Mouse (Mus musculus) liver, postnatal 0 days (tissue): Measurements from ENCODE around the gene Orc5. TPM values are rescaled to one million over a fixed set of nuclear protein-coding genes. Genes with fewer than 3 reads are reported as not detected.
"Not testable (repeated sequence)": the region's sequence is repeated elsewhere in the genome, so short reads cannot be mapped to it uniquely, and the experiment has no call there.

ENCODE experiments used
- ATAC-seq: fragments of 200-750 bp; cut with Nextera tagmentation; 2 replicates; pipeline ENCODE4 v1.8.0; 2017; ENCODE audit warnings: mild to moderate bottlenecking, moderate library complexity
- DNase-seq: peaks from one replicate; pipeline ENCODE4 v3.0.0-alpha.2; 2016
- H3K27ac ChIP-seq: fragments of 300-500 bp; sonication (generic); 2 replicates; pipeline ENCODE4 v1.5.1; 2014; ENCODE audit warnings: antibody characterized with exemption, moderate library complexity, mild to moderate bottlenecking, low read depth
- H3K27me3 ChIP-seq: fragments of 300-500 bp; sonication (generic); 2 replicates; pipeline ENCODE4 v1.6.1; 2014; ENCODE audit warnings: low read length, control low read depth, mixed read lengths; ENCODE audit not compliant: insufficient read depth
- H3K36me3 ChIP-seq: fragments of 300-500 bp; sonication (generic); replicated peaks from 2 replicates; pipeline ENCODE4 v1.6.1; 2014; ENCODE audit warnings: mild to moderate bottlenecking, control low read depth, low read length, moderate library complexity, mixed read lengths; ENCODE audit not compliant: insufficient read depth
- H3K4me1 ChIP-seq: fragments of 300-500 bp; sonication (generic); 2 replicates; pipeline ENCODE4 v1.6.1; 2014; ENCODE audit warnings: antibody characterized with exemption, mild to moderate bottlenecking, control low read depth; ENCODE audit not compliant: insufficient read depth
- H3K4me2 ChIP-seq: fragments of 300-500 bp; sonication (generic); 2 replicates; pipeline ENCODE4 v1.6.1; 2014; ENCODE audit warnings: low read depth, mild to moderate bottlenecking, low read length, moderate library complexity, mixed read lengths
- H3K4me3 ChIP-seq: fragments of 300-500 bp; sonication (generic); 2 replicates; pipeline ENCODE4 v1.5.1; 2014; ENCODE audit warnings: low read depth, low read length
- H3K9ac ChIP-seq: fragments of 300-500 bp; sonication (generic); replicated peaks from 2 replicates; pipeline ENCODE4 v1.6.1; 2014; ENCODE audit warnings: mild to moderate bottlenecking, moderate library complexity
- H3K9me3 ChIP-seq: fragments of 300-500 bp; sonication (generic); 2 replicates; pipeline ENCODE4 v1.6.1; 2016; ENCODE audit warnings: mild to moderate bottlenecking, control low read depth, low read length, mixed read lengths
- CTCF ChIP-seq: sonication (generic); IDR thresholded peaks from 2 replicates; pipeline ENCODE4 v1.5.1; 2016; ENCODE audit warnings: antibody characterized with exemption, low read depth
- EP300 ChIP-seq: IDR thresholded peaks from 2 replicates; pipeline ENCODE4 v1.6.1; 2016; ENCODE audit warnings: antibody characterized with exemption, low read depth, mild to moderate bottlenecking
- WGBS: fragments of 180-500 bp; shearing (Covaris S2); extraction: QIAGEN DNeasy Blood & Tissue Kit; methylation state at CpG from one replicate; pipeline ENCODE4 v1.1.7; 2014; ENCODE audit not compliant: insufficient replicate concordance; 5-methylcytosine and 5-hydroxymethylcytosine counted together
- polyA plus RNA-seq: library from polyadenylated mRNA; unstranded; fragments of >200 nt; fragmentation: Nextera tagmentation; extraction: Ambion mirVana; gene quantifications from 2 replicates; pipeline ENCODE4 v1.2.1, GENCODE M21; 2015

Orc5 gene
- polyA plus RNA-seq, 1 experiment from 2014 or later: 26.3 TPM

DNA sequence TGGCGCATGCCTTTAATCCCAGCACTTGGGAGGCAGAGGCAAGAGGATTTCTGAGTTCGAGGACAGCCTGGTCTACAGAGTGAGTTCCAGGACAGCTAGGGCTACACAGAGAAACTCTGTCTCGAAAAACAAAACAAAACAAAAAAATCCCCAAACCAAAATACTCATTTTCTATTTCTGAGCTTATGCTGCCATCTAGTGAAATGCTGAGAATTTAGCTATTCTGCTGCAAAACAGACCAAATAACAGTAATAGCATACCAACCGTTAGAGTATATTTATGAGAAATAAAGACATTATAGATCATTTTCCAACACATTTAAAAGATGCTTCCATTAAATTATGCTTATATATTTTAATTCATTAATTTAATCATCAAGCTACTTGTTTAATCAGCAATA, 34.5 kb downstream of the Orc5 start:
- H3K9ac ChIP-seq, H3K27me3 ChIP-seq, H3K4me2 ChIP-seq, H3K4me3 ChIP-seq, H3K4me1 ChIP-seq, H3K9me3 ChIP-seq, H3K27ac ChIP-seq, DNase-seq, ATAC-seq: not testable (repeated sequence)
- peak; percentile 33 for TF ChIP-seq CTCF
- H3K36me3 ChIP-seq: peaks cover 19% of the 10 kb centered on the region
- WGBS: 81% methylated on average over 4 of the region's 4 CpGs

DNA sequence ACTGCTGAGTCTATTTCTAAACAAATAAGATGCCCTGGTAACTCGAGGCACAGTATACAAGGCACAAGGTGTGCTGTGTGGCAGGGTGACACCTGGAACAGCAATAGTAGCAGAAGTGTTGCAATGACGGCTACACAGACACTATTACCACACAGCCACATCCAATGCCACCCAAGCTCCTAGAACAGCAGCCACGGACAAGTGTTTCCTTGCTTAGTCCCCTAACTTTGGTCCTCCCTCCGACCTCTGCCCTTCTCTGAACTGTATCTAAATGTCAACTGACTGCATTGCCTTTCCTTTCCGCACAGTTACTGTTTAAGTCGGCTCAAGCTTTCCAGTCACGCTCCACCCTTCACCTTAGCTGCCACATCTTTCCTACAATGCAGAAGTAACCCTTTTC, 36.0 kb downstream of the Orc5 start:
- not testable (repeated sequence) for H3K9me3 ChIP-seq, DNase-seq, H3K27ac ChIP-seq, H3K27me3 ChIP-seq, H3K4me3 ChIP-seq, H3K4me1 ChIP-seq, H3K9ac ChIP-seq, H3K4me2 ChIP-seq
- H3K36me3 ChIP-seq: peaks cover 15% of the 10 kb centered on the region
- no CpG with 5 or more reads among the region's 7 CpGs for WGBS
- peak; percentile 76 for ATAC-seq

DNA sequence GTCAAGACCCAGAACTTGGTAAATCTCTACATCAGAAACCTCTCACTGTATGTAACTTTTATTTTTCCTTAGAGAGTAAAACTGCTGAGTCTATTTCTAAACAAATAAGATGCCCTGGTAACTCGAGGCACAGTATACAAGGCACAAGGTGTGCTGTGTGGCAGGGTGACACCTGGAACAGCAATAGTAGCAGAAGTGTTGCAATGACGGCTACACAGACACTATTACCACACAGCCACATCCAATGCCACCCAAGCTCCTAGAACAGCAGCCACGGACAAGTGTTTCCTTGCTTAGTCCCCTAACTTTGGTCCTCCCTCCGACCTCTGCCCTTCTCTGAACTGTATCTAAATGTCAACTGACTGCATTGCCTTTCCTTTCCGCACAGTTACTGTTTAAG, 37.6 kb downstream of the Orc5 start:
- not testable (repeated sequence) for H3K4me1 ChIP-seq, H3K36me3 ChIP-seq, H3K27ac ChIP-seq, DNase-seq, H3K9ac ChIP-seq, H3K4me3 ChIP-seq, H3K9me3 ChIP-seq, H3K4me2 ChIP-seq, H3K27me3 ChIP-seq
- peak; percentile 83 for ATAC-seq
- WGBS: no CpG with 5 or more reads among the region's 5 CpGs

DNA sequence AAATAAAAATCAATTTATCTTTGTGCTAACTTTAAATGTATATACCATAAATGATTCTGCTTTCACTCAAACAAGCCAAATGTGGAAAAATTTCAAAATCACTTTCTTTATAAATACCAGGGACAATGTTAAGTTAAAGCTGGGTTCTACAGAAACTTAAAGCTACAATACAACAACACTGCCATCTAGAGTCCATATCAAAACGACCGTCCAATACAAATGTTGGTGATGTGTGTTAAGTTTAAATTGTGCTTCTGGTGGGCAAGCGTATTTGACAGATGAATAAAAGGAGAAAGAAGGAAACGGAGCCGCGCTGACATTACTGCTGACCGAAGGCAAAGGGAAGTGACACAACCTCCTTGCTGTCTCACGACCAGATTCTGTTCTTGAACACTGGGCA, 38.4 kb downstream of the Orc5 start:
- Histone ChIP-seq H3K4me3 (no peak overlapping the region), H3K27ac (no peak overlapping the region), H3K4me1 (no peaks in the 10 kb centered on the region), H3K36me3 (peaks cover 13% of the 10 kb centered on the region), H3K4me2 (no peak overlapping the region), H3K9ac (no peak overlapping the region), H3K9me3 (no peaks in the 10 kb centered on the region), H3K27me3 (no peaks in the 10 kb centered on the region)
- DNase-seq: no peak
- WGBS: 53% methylated on average over 8 of the region's 8 CpGs
- ATAC-seq: no peak
- no peak for TF ChIP-seq EP300
- TF ChIP-seq CTCF: peak; percentile 63

DNA sequence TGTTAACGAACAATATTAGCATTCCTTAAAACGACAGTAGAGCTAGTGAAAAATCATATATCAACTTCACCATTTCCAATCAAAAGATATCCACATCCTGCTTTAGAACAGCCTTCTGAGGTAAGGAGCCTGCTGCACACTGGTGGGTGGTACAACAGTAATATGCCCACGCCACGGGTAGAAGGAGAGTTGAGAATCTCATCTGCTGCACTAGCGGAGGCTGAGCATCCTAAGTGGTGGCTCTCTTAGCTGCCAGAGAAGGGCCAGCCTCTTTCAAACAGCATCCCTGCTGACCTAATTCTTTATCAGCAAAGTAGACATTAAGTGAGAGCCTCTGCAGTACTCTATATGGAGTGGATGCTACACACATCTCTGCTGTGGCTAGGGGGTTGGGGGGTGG, 41.7 kb downstream of the Orc5 start:
- WGBS: 84% methylated on average over 5 of the region's 5 CpGs
- Histone ChIP-seq H3K27ac (no peak overlapping the region), H3K4me3 (no peak overlapping the region), H3K4me2 (no peak overlapping the region), H3K27me3 (no peaks in the 10 kb centered on the region), H3K9ac (no peak overlapping the region), H3K36me3 (peaks cover 15% of the 10 kb centered on the region), H3K9me3 (no peaks in the 10 kb centered on the region), H3K4me1 (no peaks in the 10 kb centered on the region)
- DNase-seq: no peak
- TF ChIP-seq CTCF (no peak), EP300 (no peak)
- no peak for ATAC-seq

DNA sequence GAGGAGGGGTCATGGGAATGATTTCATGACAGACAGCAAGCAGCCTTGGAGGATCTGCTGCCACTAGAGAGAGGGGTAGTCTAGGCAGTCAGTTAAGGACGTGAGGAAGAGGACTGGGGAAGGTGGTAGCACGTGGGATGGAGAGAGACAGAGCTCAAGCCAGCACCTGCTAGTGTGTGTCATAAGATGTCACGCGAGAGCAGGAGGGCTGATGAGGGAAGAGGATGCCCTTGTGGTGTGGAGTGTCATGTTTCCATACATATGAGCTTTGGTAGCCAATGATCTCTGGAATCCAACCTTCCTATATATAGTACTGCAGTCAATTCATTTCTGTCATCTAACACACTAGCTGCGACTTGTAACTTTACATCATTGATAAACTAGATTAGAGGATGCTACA, 50.8 kb downstream of the Orc5 start:
- Histone ChIP-seq H3K9ac (no peak overlapping the region), H3K4me3 (no peak overlapping the region), H3K27ac (no peak overlapping the region), H3K27me3 (no peaks in the 10 kb centered on the region), H3K4me1 (no peaks in the 10 kb centered on the region; the same call in 1 of the 2 replicates), H3K4me2 (no peak overlapping the region), H3K36me3 (peaks cover 28% of the 10 kb centered on the region), H3K9me3 (no peaks in the 10 kb centered on the region)
- no peak for TF ChIP-seq EP300
- TF ChIP-seq CTCF: no peak
- no peak for DNase-seq
- 91% methylated on average over 5 of the region's 5 CpGs for WGBS
- no peak for ATAC-seq

DNA sequence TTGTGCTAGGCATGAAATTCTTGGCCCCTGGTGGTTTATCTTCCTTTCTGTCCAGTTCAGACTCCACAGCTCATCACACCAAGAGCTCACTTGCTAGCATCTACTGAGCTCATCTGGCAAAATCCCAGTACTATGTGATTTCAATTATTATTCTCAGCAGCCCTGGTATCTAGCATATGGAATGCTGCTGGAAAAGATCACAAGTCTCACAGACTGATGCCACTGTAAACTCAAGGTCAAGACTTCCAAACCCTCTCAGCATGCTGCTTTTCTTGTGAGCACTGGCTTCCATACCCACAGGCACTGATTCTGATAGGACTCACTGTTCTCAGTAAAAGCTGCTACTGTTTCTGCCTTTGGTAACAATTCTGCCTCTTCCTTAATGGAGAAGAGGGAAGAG, 59.1 kb downstream of the Orc5 start:
- H3K4me3 ChIP-seq: no peak overlapping the region
- DNase-seq (no peak), ATAC-seq (no peak)
- no peaks in the 10 kb centered on the region for H3K27me3 ChIP-seq
- no peaks in the 10 kb centered on the region for H3K9me3 ChIP-seq
- no peak overlapping the region for H3K9ac ChIP-seq
- H3K4me1 ChIP-seq: peaks cover 4% of the 10 kb centered on the region; the same call in 1 of the 2 replicates
- no peak overlapping the region for H3K4me2 ChIP-seq
- H3K36me3 ChIP-seq: 0 out of 2 replicates have a peak, but pooled peaks cover 6% of the 10 kb centered on the region
- TF ChIP-seq EP300 (no peak), CTCF (no peak)
- H3K27ac ChIP-seq: no peak overlapping the region
